Comparison of ENCODE assay signal across 25 mouse cellular contexts in the genomic region with DNA sequence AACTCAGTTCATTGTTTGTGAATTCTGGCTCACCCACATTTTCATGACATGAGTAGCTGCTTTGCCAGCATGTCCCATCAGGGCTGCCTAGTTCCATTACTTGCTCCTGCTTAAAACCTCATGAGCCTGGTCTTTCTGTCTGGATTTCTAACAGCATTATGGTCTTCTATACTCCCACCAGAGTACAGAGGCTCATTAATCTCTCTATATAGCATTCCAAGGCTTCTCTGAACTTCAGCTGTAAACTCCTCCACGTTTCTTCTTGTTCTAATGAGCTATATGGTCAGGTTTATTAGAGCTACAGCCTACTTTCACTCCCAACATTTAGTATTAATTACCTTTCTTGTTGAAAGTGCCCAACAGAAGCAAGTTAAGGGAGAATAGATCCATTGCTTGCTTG.
"Had no signal": no experiment of that assay in that cellular context is flagged by ENCODE, and none has a peak within 500 bp of the region (broad histone marks: within the 10 kb centered on the region; RNA-seq: fewer than 3 reads in every experiment).

No protein-coding gene starts in this region.

- H3K36me3 ChIP-seq: heart, embryonic 13.5 days; heart, embryonic 15.5 days; hindbrain, embryonic 13.5 days; hindbrain, embryonic 15.5 days; limb, embryonic 15.5 days; liver, embryonic 12.5 days had no signal

- H3K27me3 ChIP-seq: heart, embryonic 13.5 days; heart, embryonic 15.5 days; hindbrain, embryonic 13.5 days; hindbrain, embryonic 15.5 days; limb, embryonic 15.5 days; liver, embryonic 12.5 days had no signal

- ATAC-seq: forebrain, postnatal 0 days; hindbrain, postnatal 0 days; intestine, embryonic 16.5 days; liver, embryonic 12.5 days had no signal

- H3K9me3 ChIP-seq: heart, embryonic 13.5 days; heart, embryonic 15.5 days; hindbrain, embryonic 13.5 days; hindbrain, embryonic 15.5 days; limb, embryonic 15.5 days; liver, embryonic 12.5 days had no signal

- H3K4me3 ChIP-seq: gastrocnemius, adult 2 months; heart, adult 2 months; heart, embryonic 13.5 days; heart, embryonic 15.5 days; hindbrain, embryonic 13.5 days; hindbrain, embryonic 15.5 days; limb, embryonic 15.5 days; liver, embryonic 12.5 days had no signal

- H3K4me2 ChIP-seq: heart, embryonic 11.5 days; heart, embryonic 13.5 days; heart, embryonic 15.5 days; hindbrain, embryonic 13.5 days; hindbrain, embryonic 15.5 days; limb, embryonic 15.5 days; liver, embryonic 12.5 days had no signal

- H3K9ac ChIP-seq: forebrain, postnatal 0 days; heart, embryonic 13.5 days; heart, embryonic 15.5 days; hindbrain, embryonic 13.5 days; hindbrain, embryonic 15.5 days; limb, embryonic 15.5 days; liver, embryonic 12.5 days; liver, embryonic 14.5 days had no signal

- DNase-seq: forebrain, postnatal 0 days; gastrocnemius, adult 2 months; gastrocnemius, postnatal 14 days; gastrocnemius, postnatal 36 days; heart, adult 11 months; heart, adult 2 months; heart, postnatal 14 days; heart, postnatal 36 days; kidney, adult 11 months; kidney, adult 8-10 months; kidney, postnatal 14 days; layer of hippocampus, adult 9-11 months; layer of hippocampus, postnatal 36 days; left cerebral cortex, postnatal 4 days; lung, adult 18-20 months had no signal

- H3K4me1 ChIP-seq: heart, embryonic 13.5 days; heart, embryonic 15.5 days; hindbrain, embryonic 13.5 days; hindbrain, embryonic 15.5 days; liver, embryonic 12.5 days had no signal

- H3K27ac ChIP-seq: gastrocnemius, adult 2 months; heart, adult 2 months; heart, embryonic 13.5 days; heart, embryonic 15.5 days; hindbrain, embryonic 13.5 days; hindbrain, embryonic 15.5 days; hindbrain, postnatal 0 days; limb, embryonic 15.5 days; liver, embryonic 12.5 days; liver, embryonic 14.5 days had no signal
